Mouse (Mus musculus): ENCODE results near the gene Fbln2. TPM values are rescaled to one million over a fixed set of nuclear protein-coding genes. Genes with fewer than 3 reads are reported as not detected.

Gene Fbln2
- total RNA-seq, 1 experiment from 2014 or later, result not detected

DNA sequence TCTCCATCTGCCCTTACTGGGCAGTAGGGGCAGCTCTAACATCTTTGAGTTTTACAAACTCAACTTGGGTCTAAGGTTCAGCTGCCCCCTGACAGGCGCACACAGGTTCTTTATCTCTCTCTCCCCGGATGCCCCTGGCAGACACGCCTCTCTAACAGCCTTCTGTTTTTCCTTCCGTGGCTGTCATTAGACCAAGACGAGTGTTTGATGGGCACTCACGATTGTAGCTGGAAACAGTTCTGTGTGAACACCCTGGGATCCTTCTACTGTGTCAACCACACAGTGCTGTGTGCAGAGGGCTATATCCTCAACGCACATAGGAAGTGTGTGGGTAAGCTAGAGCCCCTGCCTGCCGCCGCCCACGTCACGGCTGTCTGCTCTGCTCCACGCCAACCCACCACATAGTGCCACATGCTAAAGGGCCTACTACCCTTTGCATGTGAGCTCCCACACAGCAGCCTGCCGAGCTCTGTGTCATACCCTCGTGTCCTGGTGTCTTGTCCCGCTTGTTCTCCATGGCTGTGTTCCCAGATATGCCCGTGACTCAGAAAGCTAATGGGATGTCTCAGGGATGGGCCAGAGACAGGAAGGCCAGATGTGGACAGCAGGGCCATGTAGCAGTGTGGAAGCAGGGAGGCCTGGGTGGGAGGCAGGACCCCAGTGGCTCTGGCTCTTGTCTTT is 47.3 kb downstream of the Fbln2 start:
- ATAC-seq (ENCODE audit: extremely low read depth, insufficient number of reproducible peaks, low FRiP score, poor library complexity, severe bottlenecking), result no peak

DNA sequence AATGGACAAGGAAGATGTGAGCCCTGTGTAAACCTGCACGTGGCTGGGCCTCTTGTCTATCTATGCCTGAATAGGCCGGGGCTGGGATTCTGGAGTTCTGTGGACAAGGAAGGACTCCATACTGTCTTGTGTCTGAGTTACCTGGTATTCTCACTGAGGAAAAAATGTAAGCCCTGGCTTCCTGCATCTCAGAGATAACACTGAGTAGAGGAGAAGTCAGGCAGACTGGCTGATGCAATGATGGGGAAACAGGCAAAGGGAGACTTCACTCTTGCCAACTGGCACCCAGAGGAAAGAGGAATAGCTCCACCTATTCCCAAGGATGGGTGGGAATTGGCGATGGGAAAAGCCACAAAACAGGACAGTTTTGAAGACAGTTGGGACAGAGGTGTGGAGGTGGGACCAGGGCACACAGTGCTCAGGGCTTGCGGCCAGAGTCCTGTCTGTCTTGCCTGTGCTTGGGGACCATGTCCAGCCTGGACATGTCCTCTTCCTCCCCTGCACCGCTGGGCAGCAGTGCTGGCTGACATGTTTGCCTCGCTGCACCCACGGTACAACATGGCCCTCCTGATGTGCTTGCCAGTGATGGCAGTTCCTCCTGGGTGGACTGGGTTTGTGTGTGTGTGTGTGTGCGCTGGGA is 48.2 kb downstream of the Fbln2 start:
- no peak for ATAC-seq (ENCODE audit: extremely low read depth, insufficient number of reproducible peaks, low FRiP score, poor library complexity, severe bottlenecking)

DNA sequence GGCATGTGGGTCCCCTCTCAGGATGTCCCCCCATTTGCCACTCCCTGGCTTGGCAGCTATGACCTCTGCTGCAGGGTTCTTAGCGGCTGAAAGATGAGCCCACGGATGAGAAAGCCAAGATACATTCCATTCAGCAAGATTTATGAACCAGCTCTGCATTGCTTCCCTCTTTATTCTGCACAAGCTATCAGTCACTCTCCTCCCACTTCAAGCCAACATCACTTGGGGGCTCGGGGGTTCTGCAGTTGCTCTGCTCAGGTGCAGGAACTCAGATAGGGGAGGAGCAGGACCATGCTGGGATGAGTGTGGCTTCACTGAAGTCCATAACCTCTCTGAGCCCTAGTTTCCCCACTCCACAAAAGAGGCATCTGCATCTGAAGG is 48.7 kb downstream of the Fbln2 start:
- no peak for ATAC-seq (ENCODE audit: extremely low read depth, insufficient number of reproducible peaks, low FRiP score, poor library complexity, severe bottlenecking)

DNA sequence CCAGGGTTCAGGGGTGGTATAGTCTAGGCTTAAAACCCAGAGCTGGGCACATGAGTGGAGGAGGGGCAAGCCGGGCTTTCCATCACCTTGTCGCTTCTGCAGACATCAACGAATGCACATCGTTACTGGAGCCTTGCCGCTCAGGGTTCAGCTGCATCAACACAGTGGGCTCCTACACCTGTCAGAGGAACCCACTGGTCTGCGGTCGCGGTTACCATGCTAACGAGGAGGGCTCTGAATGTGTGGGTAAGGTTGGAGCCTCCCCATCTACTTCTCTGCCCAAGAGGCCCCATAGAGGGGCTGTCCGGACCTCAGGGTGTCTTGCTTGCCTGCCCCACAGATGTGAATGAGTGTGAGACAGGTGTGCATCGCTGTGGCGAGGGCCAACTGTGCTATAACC is 53.4 kb downstream of the Fbln2 start:
- no peak for ATAC-seq (ENCODE audit: extremely low read depth, insufficient number of reproducible peaks, low FRiP score, poor library complexity, severe bottlenecking)

DNA sequence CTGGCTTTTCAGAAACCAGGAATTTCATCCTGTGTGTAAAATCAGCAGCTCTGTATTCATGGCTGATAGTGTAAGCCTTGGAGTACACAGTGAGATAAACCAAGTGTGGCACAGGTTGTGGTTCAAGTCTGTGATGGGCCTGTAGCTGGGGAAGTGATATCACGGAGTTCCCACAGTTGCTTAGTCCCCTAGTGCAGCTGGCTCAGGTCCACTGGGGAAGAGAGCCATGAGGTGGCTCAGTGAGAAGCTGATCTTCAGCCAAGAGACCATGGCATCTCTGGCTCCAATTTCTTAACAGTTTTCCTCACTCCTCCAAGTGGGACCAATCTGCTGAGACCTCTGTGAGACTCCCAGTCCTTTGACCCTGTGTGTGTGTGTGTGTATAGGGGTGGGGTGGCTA is 54.4 kb downstream of the Fbln2 start:
- no peak for ATAC-seq (ENCODE audit: extremely low read depth, insufficient number of reproducible peaks, low FRiP score, poor library complexity, severe bottlenecking)

DNA sequence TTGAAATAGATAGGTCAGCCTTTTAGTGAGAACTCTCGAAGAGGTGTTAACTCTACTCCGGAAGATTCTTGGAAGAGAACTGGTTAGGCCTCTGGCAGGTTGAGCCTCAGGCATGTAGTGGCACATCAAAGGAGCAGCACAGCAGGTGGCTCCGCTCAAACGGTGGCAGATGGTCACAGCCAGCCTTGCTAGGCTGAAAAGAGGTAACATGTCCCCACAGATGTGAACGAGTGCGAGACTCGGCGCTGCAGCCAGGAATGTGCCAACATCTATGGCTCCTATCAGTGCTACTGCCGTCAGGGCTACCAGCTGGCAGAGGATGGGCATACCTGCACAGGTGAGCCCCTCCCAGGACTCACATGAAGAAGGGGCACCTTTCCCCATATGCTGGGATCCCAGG is 56.1 kb downstream of the Fbln2 start:
- ATAC-seq (ENCODE audit: extremely low read depth, insufficient number of reproducible peaks, low FRiP score, poor library complexity, severe bottlenecking), result no peak

DNA sequence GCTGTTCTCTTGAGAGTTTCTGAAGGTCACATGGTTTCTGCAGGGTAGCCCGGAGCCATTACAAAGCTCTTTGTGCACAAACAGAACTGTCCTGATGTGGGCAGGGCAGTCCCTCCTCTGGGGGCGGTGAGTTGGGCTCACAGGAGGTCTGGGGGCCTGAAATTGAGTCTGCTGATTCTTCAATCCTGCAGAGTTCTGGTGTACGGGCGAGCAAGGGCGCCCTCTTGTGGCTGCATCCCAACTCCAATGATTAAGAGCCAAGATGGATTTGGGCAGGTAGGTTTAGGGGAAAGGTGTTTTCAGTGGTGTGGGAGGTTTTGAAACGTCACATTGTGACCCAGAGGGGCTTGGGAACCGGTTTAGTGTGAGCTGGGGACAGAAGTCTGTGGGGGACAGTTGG is 65.3 kb downstream of the Fbln2 start:
- ATAC-seq (ENCODE audit: extremely low read depth, insufficient number of reproducible peaks, low FRiP score, poor library complexity, severe bottlenecking), result no peak

DNA sequence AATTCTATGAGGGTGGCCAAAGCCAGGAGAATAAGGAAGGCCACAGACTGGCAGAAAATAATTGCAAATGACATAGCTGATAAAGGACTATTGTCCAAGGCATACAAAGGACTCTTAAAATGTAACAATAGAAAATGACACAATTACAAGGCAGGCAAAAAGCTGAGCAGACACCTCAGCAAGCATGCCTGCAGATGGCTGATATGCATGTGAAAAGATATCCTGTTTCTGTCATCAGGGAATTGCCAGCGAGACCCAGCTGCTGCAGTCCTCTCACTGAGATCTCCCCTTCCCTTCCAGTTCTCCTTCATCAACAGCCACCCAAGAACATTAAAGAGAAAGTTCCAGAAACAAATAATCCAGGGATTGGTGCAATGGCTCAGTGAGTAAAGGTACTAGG is 66.0 kb downstream of the Fbln2 start:
- no peak for ATAC-seq (ENCODE audit: extremely low read depth, insufficient number of reproducible peaks, low FRiP score, poor library complexity, severe bottlenecking)

DNA sequence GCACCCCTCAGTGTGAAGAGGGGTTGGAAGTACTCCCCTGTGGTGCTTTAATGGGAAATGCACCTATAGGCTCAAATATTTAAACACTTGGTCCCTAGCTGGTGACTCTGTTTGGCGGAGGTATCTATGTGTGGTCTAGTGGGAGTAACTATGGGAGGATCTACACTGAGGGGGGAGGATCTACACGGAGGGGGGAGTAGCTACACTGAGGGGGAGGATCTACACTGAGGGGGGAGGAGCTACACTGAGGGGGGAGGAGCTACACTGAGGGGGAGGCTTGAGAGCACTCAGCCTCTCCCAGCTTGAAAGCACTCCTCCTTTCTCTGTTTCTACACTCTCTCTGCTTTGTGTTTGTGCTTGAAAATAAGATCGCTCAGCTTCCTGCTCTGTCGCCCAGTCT is 67.2 kb downstream of the Fbln2 start:
- ATAC-seq (ENCODE audit: extremely low read depth, insufficient number of reproducible peaks, low FRiP score, poor library complexity, severe bottlenecking), result no peak

DNA sequence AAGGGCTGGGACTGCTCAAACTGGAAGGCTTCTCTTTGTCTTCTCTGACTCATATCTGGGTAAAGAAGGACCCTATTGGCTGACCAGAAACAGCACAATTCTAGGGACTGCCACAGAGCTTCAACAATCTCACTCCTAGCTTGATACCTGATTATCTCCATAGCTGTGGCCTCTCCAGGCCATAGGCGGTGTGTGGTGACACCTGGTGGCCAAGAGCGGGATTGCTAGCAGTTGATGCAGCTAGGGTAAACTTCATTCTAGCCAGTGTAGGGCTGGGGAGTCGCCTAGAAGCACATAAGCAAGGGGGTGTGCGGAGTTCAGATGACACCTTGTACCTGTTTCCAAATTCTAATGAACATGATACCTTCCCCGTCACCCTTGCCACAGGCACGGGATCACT is 69.0 kb downstream of the Fbln2 start:
- ATAC-seq (ENCODE audit: extremely low read depth, insufficient number of reproducible peaks, low FRiP score, poor library complexity, severe bottlenecking), result peak; percentile 60

DNA sequence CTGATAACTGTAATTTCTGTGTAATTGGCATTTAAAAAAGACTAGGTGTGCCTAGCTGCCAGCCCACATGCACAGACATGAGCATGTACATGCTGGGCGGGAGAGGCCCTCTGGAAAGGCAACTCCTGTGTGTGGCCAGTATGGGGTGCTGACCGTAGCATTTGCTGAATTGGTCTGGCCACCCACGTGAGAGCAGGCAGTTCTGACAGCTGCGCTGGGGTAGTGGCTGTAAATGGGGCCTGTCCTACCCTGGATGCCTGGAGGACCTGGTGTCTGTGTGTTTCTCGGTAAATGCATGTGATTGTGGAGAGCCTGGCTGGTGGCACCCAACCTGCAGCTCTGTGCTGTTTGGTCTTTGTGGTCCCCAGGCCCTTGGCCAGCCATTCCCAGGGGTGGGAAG is 69.5 kb downstream of the Fbln2 start:
- ATAC-seq (ENCODE audit: extremely low read depth, insufficient number of reproducible peaks, low FRiP score, poor library complexity, severe bottlenecking), result no peak

DNA sequence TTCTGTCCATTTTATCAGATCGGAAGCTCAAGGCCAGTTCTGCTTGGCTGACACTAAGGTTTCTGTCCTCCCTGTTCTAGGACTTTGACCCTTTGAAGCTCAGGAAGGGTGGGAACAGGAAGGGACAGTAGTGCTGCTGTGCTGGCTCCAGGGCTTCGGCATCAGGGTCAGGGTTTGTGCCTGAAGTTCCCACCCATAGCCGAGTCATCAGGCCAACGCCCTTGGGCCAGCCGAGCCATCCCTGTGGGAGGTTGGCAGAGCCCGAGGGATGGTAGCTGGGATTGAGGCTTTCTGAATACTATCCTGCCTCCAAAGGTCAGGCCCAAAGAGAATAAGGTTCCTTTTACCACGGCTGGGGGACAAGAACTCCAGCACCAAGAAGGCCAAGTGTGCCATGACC is 70.8 kb downstream of the Fbln2 start:
- no peak for ATAC-seq (ENCODE audit: extremely low read depth, insufficient number of reproducible peaks, low FRiP score, poor library complexity, severe bottlenecking)

DNA sequence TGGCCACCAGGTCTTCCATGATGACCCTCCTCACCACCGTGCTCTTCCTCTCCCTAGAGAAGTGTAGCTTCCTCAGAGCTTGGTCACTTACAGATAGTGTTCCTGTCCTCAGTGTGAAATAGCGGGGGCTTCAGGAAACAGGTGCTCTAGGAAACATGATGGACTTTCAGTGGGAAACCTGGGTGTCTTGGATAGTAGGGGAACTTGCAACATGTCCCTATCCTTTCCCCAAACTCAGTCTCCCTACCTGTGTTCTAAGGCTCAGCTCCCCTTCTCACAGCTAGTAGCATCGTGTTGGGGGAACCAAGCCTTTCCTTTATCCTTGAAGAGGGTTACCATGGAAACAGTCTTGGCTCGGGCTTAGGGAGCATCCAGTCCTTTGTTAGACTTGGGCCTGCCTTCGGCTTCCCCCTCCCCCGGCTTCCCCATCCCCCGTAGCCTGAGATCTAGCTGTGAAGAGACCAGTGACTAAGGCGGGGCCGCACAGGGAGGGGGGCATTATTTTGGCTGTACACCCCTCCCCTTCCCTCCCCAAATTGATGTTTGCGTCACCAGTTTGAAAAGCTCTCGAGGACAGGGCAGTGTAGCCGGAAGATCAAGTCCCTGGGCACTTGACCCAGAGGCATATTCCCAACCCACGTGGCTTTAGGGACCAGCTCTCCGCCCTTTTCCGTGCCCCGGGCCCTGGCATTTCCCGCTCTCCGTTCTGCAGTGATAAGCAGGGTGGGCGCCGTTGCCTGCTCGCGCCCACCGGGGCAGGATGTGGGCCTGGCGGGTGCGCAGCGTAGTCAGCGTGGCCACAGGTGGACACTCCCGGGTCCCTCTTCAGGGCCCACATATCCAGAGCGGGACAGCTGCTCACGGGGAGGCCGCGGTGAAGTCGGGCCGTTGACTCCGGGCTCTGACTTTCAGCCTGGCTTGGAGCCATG is 72.5 kb downstream of the Fbln2 start:
- no peak for ATAC-seq (ENCODE audit: extremely low read depth, insufficient number of reproducible peaks, low FRiP score, poor library complexity, severe bottlenecking)

DNA sequence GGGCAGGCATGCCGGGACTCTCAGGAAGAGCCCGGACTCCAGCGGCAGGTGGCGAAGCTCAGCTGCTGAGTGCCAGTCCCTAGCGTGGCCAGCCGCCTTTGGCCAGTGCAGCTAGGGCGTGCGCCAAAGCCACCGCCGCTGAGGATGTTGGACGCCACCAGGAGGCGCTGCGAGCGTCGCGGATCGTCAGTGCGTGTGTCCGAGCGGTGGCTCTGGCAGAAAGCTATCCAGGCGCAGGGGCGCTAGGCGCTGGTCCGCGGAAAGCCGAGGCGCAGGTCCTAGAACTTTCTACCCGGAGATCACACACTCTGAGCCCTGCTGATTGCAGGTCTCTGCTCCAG is 73.2 kb downstream of the Fbln2 start:
- ATAC-seq (ENCODE audit: extremely low read depth, insufficient number of reproducible peaks, low FRiP score, poor library complexity, severe bottlenecking), result no peak

DNA sequence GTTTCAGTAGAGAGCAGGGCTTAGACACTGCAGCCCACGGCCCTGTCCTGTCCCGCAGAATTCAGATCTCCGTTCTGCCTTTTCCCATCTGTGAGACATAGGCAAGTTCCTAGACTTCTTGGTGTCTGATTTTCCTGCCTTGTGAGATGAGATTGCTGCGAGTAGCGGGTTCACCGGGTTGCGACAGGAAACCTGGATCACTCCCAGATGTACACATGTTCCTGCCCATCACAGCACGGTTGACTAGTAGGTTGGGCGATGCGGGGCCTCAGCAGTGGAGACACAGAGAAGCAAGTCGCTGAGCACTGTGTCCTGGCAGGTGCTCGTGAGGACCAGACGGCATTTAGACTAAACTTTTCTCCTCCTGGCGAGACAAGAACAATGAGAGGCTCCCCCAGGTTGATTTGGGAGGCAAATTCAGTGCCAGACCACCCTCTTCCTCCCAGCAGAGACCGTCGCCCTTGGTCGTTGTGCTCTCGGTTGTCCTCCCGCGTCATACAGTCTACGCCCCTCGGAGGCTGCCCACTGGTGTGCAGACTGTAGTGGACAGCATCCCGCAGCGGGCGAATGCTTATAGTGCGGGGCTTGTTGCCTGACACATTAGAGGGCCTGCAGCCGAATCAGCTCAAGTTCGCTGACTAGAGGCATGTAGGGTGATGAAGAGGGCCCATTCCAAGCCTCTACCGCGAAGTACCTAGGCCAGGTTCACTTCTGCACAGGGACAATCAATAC is 73.7 kb downstream of the Fbln2 start:
- ATAC-seq (ENCODE audit: extremely low read depth, insufficient number of reproducible peaks, low FRiP score, poor library complexity, severe bottlenecking), result no peak

DNA sequence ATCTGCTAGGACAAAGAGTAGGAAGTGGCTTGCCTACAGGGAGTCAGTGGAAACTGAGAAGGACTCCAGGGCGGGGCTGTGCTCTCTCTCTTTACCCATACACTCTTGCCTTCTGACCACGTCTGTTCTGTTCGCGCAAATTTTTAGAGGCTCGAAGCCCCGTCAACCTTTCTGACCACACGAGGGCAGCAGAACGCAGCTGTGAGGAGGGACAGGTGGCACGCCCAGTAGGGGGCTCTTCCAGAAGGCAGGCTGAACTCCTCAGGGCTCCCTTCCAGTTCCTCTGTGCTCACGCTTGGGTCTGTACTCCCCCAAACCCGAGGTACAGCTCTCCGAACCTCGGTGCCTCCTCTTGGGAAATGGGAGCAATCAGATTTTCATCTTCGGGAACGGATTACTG is 74.4 kb downstream of the Fbln2 start:
- ATAC-seq (ENCODE audit: extremely low read depth, insufficient number of reproducible peaks, low FRiP score, poor library complexity, severe bottlenecking), result no peak

DNA sequence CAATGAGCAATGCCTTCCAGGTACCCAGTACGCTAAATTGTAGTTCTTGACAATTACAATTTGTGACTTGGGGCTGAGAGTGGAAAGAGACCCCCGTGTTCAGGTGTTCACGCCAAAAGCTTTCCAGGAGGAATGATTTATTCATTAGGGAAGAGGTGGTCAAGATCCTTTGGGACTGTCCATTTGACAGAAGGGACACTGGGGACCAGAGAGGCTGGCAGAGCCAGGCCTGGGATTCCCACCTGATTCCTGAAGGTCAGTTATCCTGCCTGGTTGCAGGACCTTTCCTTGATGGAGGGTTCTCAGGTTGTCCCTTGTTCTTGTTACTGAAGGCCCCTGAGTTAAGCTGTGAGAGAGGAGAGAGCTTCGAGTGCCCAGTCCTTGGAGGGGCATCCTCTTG is 74.9 kb downstream of the Fbln2 start:
- no peak for ATAC-seq (ENCODE audit: extremely low read depth, insufficient number of reproducible peaks, low FRiP score, poor library complexity, severe bottlenecking)

DNA sequence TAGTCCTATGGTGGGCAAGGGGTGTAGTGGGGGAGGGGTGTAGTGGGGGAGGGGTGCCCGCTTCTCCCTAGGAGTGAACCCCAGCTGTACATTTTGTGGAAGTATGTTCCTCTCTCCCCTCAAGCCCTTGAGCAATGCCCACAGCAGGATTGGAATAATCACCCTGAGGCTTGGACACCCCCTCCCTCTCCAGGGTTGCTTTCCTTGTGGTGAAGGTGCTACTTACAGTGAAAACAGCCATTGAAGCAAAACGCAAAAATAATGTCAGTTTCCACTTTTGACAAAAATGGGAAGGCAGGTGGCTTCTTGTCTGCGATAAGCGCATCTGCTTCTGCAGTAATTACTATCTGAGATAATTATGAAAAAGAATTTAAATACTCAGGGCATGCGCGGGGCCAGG is 75.4 kb downstream of the Fbln2 start:
- no peak for ATAC-seq (ENCODE audit: extremely low read depth, insufficient number of reproducible peaks, low FRiP score, poor library complexity, severe bottlenecking)

DNA sequence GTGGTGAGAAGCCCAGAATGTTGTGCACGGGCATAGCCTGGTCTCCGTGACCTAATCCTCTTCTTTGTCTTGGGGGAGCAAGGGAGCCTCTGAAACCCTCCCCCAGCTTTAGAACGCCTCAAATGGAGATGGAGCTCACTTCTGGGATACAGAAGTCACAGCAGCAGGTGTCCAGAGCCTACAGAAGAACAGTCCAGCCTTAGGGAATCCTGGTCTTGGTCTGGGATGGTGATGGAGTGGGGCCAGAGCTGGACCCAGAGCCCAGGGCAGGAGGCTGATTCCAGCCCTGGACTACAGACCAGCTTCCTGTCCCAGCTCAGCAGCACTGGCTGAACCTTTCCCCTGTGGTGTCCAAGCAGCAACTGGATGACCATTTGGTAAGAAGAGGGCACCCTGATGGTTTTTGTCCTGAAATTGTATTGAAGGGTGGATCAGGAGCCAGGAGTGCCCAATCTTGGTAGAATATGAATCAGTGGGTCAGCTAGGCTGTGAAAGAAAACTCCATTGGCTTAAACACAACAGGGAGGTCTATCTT is 76.1 kb downstream of the Fbln2 start:
- ATAC-seq (ENCODE audit: extremely low read depth, insufficient number of reproducible peaks, low FRiP score, poor library complexity, severe bottlenecking), result no peak
